Mouse (Mus musculus) natural killer cell, adult 2 months (primary cell): ENCODE results near the gene 4930404H24Rik.
A peak's percentile ranks its signal among the peaks of the same experiment; 100 is the strongest.

ENCODE experiments used
- DNase-seq, 2 experiments: peaks; one replicate each; pipeline ENCODE4 v3.0.0; 2022; ENCODE audit warnings: low spot score in 2 of 2

Gene 4930404H24Rik

GRCm38 (mm10) chr2:153509211-153510029 is 16.8 kb downstream of the 4930404H24Rik start:
- DNase-seq = no peak

GRCm38 (mm10) chr2:153510136-153510535 is 17.5 kb downstream of the 4930404H24Rik start:
- no peak for DNase-seq

GRCm38 (mm10) chr2:153511562-153511961 is 19.0 kb downstream of the 4930404H24Rik start:
- DNase-seq = no peak

GRCm38 (mm10) chr2:153512416-153513323 is 20.1 kb downstream of the 4930404H24Rik start:
- no peak for DNase-seq

GRCm38 (mm10) chr2:153513983-153514382 is 21.4 kb downstream of the 4930404H24Rik start:
- DNase-seq = no peak

- DNase-seq = no peak
Observed at GRCm38 (mm10) chr2:153514497-153515380, 22.1 kb downstream of the 4930404H24Rik start.

GRCm38 (mm10) chr2:153515582-153515981 is 23.0 kb downstream of the 4930404H24Rik start:
- no peak for DNase-seq

- no peak for DNase-seq
Observed at GRCm38 (mm10) chr2:153516961-153517360, 24.4 kb downstream of the 4930404H24Rik start.

GRCm38 (mm10) chr2:153520057-153520456 is 27.5 kb downstream of the 4930404H24Rik start:
- DNase-seq = no peak

GRCm38 (mm10) chr2:153522270-153522669 is 29.7 kb downstream of the 4930404H24Rik start:
- no peak for DNase-seq

- no peak for DNase-seq
Observed at GRCm38 (mm10) chr2:153523143-153523542, 30.6 kb downstream of the 4930404H24Rik start.

- no peak for DNase-seq
Observed at GRCm38 (mm10) chr2:153523656-153524055, 31.1 kb downstream of the 4930404H24Rik start.

- DNase-seq = no peak
Observed at GRCm38 (mm10) chr2:153524727-153525126, 32.1 kb downstream of the 4930404H24Rik start.

GRCm38 (mm10) chr2:153525906-153526311 is 33.3 kb downstream of the 4930404H24Rik start:
- peak; percentile 60 to 61 for DNase-seq

- DNase-seq = no peak
Observed at GRCm38 (mm10) chr2:153526850-153527530, 34.4 kb downstream of the 4930404H24Rik start.

GRCm38 (mm10) chr2:153527580-153528531 is 35.3 kb downstream of the 4930404H24Rik start:
- peak in 1 of 2 experiments; percentile 22 for DNase-seq

- peak in 1 of 2 experiments; percentile 21 for DNase-seq
Observed at GRCm38 (mm10) chr2:153528571-153529364, 36.2 kb downstream of the 4930404H24Rik start.

- DNase-seq = peak; percentile 31 to 33
Observed at GRCm38 (mm10) chr2:153529365-153529781, 36.8 kb downstream of the 4930404H24Rik start.
